Mouse (Mus musculus): ENCODE data around the gene Siglecf. TPM values are rescaled to one million over a fixed set of nuclear protein-coding genes. Genes with fewer than 3 reads are reported as not detected.

Gene Siglecf
- polyA plus RNA-seq, 1 experiment from 2014 or later: 0.98 TPM

- ATAC-seq (no peak), DNase-seq (ENCODE audit: low spot score) (no peak)
- Histone ChIP-seq H3K4me2 (replicated peaks; ENCODE audit: low read depth, low read length) (no peak overlapping the region), H3K36me3 (ENCODE audit: insufficient read depth, low read length) (no peaks in the 10 kb centered on the region), H3K4me3 (ENCODE audit: low read depth, low read length) (no peak overlapping the region), H3K9ac (replicated peaks; ENCODE audit: low read depth) (no peak overlapping the region), H3K4me1 (ENCODE audit: insufficient read depth, low read depth, low read length) (no peaks in the 10 kb centered on the region), H3K27ac (ENCODE audit: low read length) (no peak overlapping the region), H3K9me3 (ENCODE audit: low read length) (no peaks in the 10 kb centered on the region), H3K27me3 (replicated peaks; ENCODE audit: insufficient read depth, low read length) (no peaks in the 10 kb centered on the region)
- WGBS: 56% methylated on average over 10 of the region's 10 CpGs
- TF ChIP-seq CTCF (IDR thresholded peaks at IDR 0.05) (no peak), EP300 (IDR thresholded peaks at IDR 0.05) (no peak)
Observed at GRCm38 (mm10) chr7:43326223-43326780, 24.8 kb upstream of the Siglecf start.

- WGBS: 50% methylated on average over 4 of the region's 4 CpGs
- ATAC-seq (no peak), DNase-seq (ENCODE audit: low spot score) (no peak)
- Histone ChIP-seq H3K27me3 (replicated peaks; ENCODE audit: insufficient read depth, low read length) (no peaks in the 10 kb centered on the region), H3K36me3 (ENCODE audit: insufficient read depth, low read length) (no peaks in the 10 kb centered on the region), H3K27ac (ENCODE audit: low read length) (no peak overlapping the region), H3K9me3 (ENCODE audit: low read length) (no peaks in the 10 kb centered on the region), H3K4me2 (replicated peaks; ENCODE audit: low read depth, low read length) (no peak overlapping the region), H3K9ac (replicated peaks; ENCODE audit: low read depth) (no peak overlapping the region), H3K4me3 (ENCODE audit: low read depth, low read length) (no peak overlapping the region), H3K4me1 (ENCODE audit: insufficient read depth, low read depth, low read length) (no peaks in the 10 kb centered on the region)
- TF ChIP-seq CTCF (IDR thresholded peaks at IDR 0.05): no peak
- TF ChIP-seq EP300 (IDR thresholded peaks at IDR 0.05): no peak
Observed at GRCm38 (mm10) chr7:43328101-43328500, 23.0 kb upstream of the Siglecf start.

DNA sequence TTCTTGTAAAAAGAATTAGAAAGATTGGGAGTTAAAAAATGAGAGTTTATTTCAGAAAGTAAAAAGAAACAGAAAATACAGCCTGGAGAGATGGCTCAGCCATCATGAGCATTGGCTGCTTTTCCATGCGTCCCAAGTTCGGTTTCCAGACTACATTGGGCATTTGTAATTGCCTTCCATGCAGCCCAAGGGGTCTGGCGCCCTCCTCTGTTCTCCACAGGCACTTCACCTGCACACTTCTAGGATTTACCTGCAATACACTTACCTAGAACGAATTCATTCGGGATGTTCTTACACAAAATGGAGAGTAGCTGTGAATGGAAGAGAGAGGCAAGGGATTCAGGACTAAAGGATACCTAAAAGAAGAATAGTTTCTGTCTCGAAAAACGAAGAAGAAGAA is 17.9 kb upstream of the Siglecf start:
- no peak overlapping the region for H3K4me2 ChIP-seq (replicated peaks; ENCODE audit: low read depth, low read length)

GRCm38 (mm10) chr7:43333899-43334298 is 17.2 kb upstream of the Siglecf start:
- Histone ChIP-seq H3K4me2 (replicated peaks; ENCODE audit: low read depth, low read length) (no peak overlapping the region), H3K9me3 (ENCODE audit: low read length) (no peaks in the 10 kb centered on the region), H3K36me3 (ENCODE audit: insufficient read depth, low read length) (no peaks in the 10 kb centered on the region), H3K4me3 (ENCODE audit: low read depth, low read length) (no peak overlapping the region), H3K4me1 (ENCODE audit: insufficient read depth, low read depth, low read length) (no peaks in the 10 kb centered on the region), H3K27ac (ENCODE audit: low read length) (no peak overlapping the region), H3K9ac (replicated peaks; ENCODE audit: low read depth) (no peak overlapping the region), H3K27me3 (replicated peaks; ENCODE audit: insufficient read depth, low read length) (no peaks in the 10 kb centered on the region)
- no peak for ATAC-seq
- TF ChIP-seq CTCF (IDR thresholded peaks at IDR 0.05): no peak
- no peak for TF ChIP-seq EP300 (IDR thresholded peaks at IDR 0.05)
- no peak for DNase-seq (ENCODE audit: low spot score)
- 40% methylated on average over 2 of the region's 2 CpGs for WGBS

More for the DNA sequence above, 17.9 kb upstream of the Siglecf start:
- H3K27ac ChIP-seq (ENCODE audit: low read length): no peak overlapping the region
- DNase-seq (ENCODE audit: low spot score) (peak; percentile 18), ATAC-seq (no peak)
- no peaks in the 10 kb centered on the region for H3K27me3 ChIP-seq (replicated peaks; ENCODE audit: insufficient read depth, low read length)
- no peak overlapping the region for H3K4me3 ChIP-seq (ENCODE audit: low read depth, low read length)
- H3K4me1 ChIP-seq (ENCODE audit: insufficient read depth, low read depth, low read length): no peaks in the 10 kb centered on the region
- WGBS: 35% methylated on average over 5 of the region's 7 CpGs
- H3K36me3 ChIP-seq (ENCODE audit: insufficient read depth, low read length): no peaks in the 10 kb centered on the region
- TF ChIP-seq EP300 (IDR thresholded peaks at IDR 0.05): no peak
- TF ChIP-seq CTCF (IDR thresholded peaks at IDR 0.05): peak; percentile 68
- H3K9ac ChIP-seq (replicated peaks; ENCODE audit: low read depth): no peak overlapping the region
- H3K9me3 ChIP-seq (ENCODE audit: low read length): no peaks in the 10 kb centered on the region

DNA sequence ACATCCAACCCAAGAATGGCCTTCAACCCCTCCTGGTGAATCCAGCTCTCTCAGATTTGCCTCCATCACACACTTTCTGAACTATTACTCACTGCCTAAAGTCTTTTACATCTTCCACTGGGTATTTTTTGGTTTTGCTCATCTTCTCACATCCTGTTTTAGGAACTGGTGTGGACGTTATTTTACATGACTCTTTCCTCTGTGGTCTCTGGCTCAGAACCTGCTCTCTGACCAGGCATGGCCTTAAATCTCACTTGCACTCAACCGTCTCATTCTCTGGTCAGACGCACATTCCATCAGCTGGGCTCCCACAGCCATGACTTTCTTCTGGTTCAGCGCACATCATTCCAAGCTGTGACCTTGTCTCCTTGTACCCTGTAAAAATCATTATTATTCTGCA is 10.4 kb upstream of the Siglecf start:
- Histone ChIP-seq H3K4me1 (ENCODE audit: insufficient read depth, low read depth, low read length) (no peaks in the 10 kb centered on the region), H3K27ac (ENCODE audit: low read length) (no peak overlapping the region), H3K4me2 (replicated peaks; ENCODE audit: low read depth, low read length) (no peak overlapping the region), H3K27me3 (replicated peaks; ENCODE audit: insufficient read depth, low read length) (no peaks in the 10 kb centered on the region), H3K36me3 (ENCODE audit: insufficient read depth, low read length) (no peaks in the 10 kb centered on the region), H3K4me3 (ENCODE audit: low read depth, low read length) (no peak overlapping the region), H3K9me3 (ENCODE audit: low read length) (no peaks in the 10 kb centered on the region), H3K9ac (replicated peaks; ENCODE audit: low read depth) (no peak overlapping the region)
- TF ChIP-seq EP300 (IDR thresholded peaks at IDR 0.05): no peak
- ATAC-seq: no peak
- DNase-seq (ENCODE audit: low spot score): no peak
- WGBS: 70% methylated on average over 4 of the region's 4 CpGs

DNA sequence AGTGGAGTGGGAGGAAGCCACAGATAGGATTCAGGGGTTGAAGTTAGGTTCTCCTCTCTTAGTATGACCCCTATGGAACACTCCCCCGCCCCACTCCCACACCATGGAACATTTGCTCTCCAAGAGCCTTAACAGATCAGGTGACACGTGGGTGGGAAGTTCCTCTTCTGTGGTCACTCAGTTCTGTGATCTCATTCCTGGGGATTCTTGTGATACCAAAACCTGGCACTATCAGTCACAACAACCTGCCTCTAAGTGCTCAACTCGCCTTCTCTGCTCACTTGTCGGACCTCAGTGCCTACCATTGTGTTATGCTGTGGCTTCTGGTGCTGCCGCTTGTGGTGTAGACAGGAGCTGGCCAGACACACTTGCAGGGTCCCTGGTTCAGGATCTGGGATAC is 8.0 kb upstream of the Siglecf start:
- 59% methylated on average over 5 of the region's 5 CpGs for WGBS
- no peaks in the 10 kb centered on the region for H3K36me3 ChIP-seq (ENCODE audit: insufficient read depth, low read length)
- no peaks in the 10 kb centered on the region for H3K9me3 ChIP-seq (ENCODE audit: low read length)
- H3K27me3 ChIP-seq (replicated peaks; ENCODE audit: insufficient read depth, low read length): no peaks in the 10 kb centered on the region
- no peak for DNase-seq (ENCODE audit: low spot score)
- no peak overlapping the region for H3K9ac ChIP-seq (replicated peaks; ENCODE audit: low read depth)
- H3K4me3 ChIP-seq (ENCODE audit: low read depth, low read length): no peak overlapping the region
- H3K27ac ChIP-seq (ENCODE audit: low read length): no peak overlapping the region
- no peaks in the 10 kb centered on the region for H3K4me1 ChIP-seq (ENCODE audit: insufficient read depth, low read depth, low read length)
- TF ChIP-seq EP300 (IDR thresholded peaks at IDR 0.05) (no peak), CTCF (IDR thresholded peaks at IDR 0.05) (no peak)
- ATAC-seq: no peak
- H3K4me2 ChIP-seq (replicated peaks; ENCODE audit: low read depth, low read length): no peak overlapping the region

- H3K9ac ChIP-seq (replicated peaks; ENCODE audit: low read depth): no peak overlapping the region
- 68% methylated on average over 2 of the region's 2 CpGs for WGBS
- no peak overlapping the region for H3K4me3 ChIP-seq (ENCODE audit: low read depth, low read length)
- ATAC-seq (no peak), DNase-seq (ENCODE audit: low spot score) (no peak)
- no peaks in the 10 kb centered on the region for H3K4me1 ChIP-seq (ENCODE audit: insufficient read depth, low read depth, low read length)
- TF ChIP-seq CTCF (IDR thresholded peaks at IDR 0.05) (no peak), EP300 (IDR thresholded peaks at IDR 0.05) (no peak)
- H3K4me2 ChIP-seq (replicated peaks; ENCODE audit: low read depth, low read length): no peak overlapping the region
- no peaks in the 10 kb centered on the region for H3K27me3 ChIP-seq (replicated peaks; ENCODE audit: insufficient read depth, low read length)
- H3K36me3 ChIP-seq (ENCODE audit: insufficient read depth, low read length): no peaks in the 10 kb centered on the region
- no peaks in the 10 kb centered on the region for H3K9me3 ChIP-seq (ENCODE audit: low read length)
- no peak overlapping the region for H3K27ac ChIP-seq (ENCODE audit: low read length)
Observed at GRCm38 (mm10) chr7:43344020-43344419, 7.1 kb upstream of the Siglecf start.
